Mouse (Mus musculus): Measurements from ENCODE around the gene Wfikkn2. TPM values are rescaled to one million over a fixed set of nuclear protein-coding genes. Genes with fewer than 3 reads are reported as not detected.

The Wfikkn2 gene
- total RNA-seq, 1 experiment: 0.31 TPM

- DNase-seq (ENCODE audit: low read depth, low spot score): no peak
- Histone ChIP-seq H3K36me3 (ENCODE audit: control insufficient read depth, insufficient read depth, low read length, poor library complexity, severe bottlenecking) (no peaks in the 10 kb centered on the region), H3K4me1 (ENCODE audit: control insufficient read depth in 2 of 2, insufficient read depth in 2 of 2, low read length in 2 of 2, poor library complexity in 1 of 2) (peaks cover 3 to 4% of the 10 kb centered on the region in 2 experiments; a peak in 1 of 4 replicates), H3K27ac (ENCODE audit: insufficient read depth, low read depth, low read length, poor library complexity, severe bottlenecking) (no peak overlapping the region), H3K9me3 (ENCODE audit: control insufficient read depth, insufficient read depth, low read depth, low read length) (no peaks in the 10 kb centered on the region), H3K4me3 (ENCODE audit: insufficient read depth in 1 of 2, low read depth in 1 of 2, low read length in 2 of 2, poor library complexity in 1 of 2, severe bottlenecking in 1 of 2) (no peak overlapping the region), H3K9ac (ENCODE audit: insufficient read depth, low read depth, low read length, poor library complexity, severe bottlenecking) (no peak overlapping the region)
- in situ Hi-C loops (cut with MboI; ENCODE audit: low sequenced_read_pairs in 2 of 2, unreplicated experiment in 2 of 2): no loop called here
- no peak for TF ChIP-seq MAFK (IDR thresholded peaks at IDR 0.05; ENCODE audit: insufficient read depth, low read depth, low read length)
- no peak for TF ChIP-seq CHD2 (IDR thresholded peaks at IDR 0.05; ENCODE audit: low read depth, low read length)
- TF ChIP-seq HCFC1 (IDR thresholded peaks at IDR 0.05; ENCODE audit: borderline replicate concordance, insufficient read depth, low read length): no peak
- no peak for TF ChIP-seq ZNF384 (IDR thresholded peaks at IDR 0.05; ENCODE audit: low read depth, low read length)
These were observed 52.7 kb downstream of the Wfikkn2 start for GRCm38 (mm10) chr11:94193109-94193508.

- no peak for TF ChIP-seq ZC3H11A (IDR thresholded peaks at IDR 0.05; ENCODE audit: borderline replicate concordance, low read depth, low read length)
- no peak for TF ChIP-seq CHD2 (IDR thresholded peaks at IDR 0.05; ENCODE audit: low read depth, low read length)
- TF ChIP-seq ZNF384 (IDR thresholded peaks at IDR 0.05; ENCODE audit: low read depth, low read length): no peak
- TF ChIP-seq MAFK (IDR thresholded peaks at IDR 0.05; ENCODE audit: insufficient read depth, low read depth, low read length): no peak
- in situ Hi-C loops (cut with MboI; ENCODE audit: low sequenced_read_pairs in 2 of 2, unreplicated experiment in 2 of 2): no loop called here
- no peak for DNase-seq (ENCODE audit: low read depth, low spot score)
- Histone ChIP-seq H3K9ac (ENCODE audit: insufficient read depth, low read depth, low read length, poor library complexity, severe bottlenecking) (no peak overlapping the region), H3K27ac (ENCODE audit: insufficient read depth, low read depth, low read length, poor library complexity, severe bottlenecking) (no peak overlapping the region), H3K9me3 (ENCODE audit: control insufficient read depth, insufficient read depth, low read depth, low read length) (no peaks in the 10 kb centered on the region), H3K4me3 (ENCODE audit: insufficient read depth in 1 of 2, low read depth in 1 of 2, low read length in 2 of 2, poor library complexity in 1 of 2, severe bottlenecking in 1 of 2) (no peak overlapping the region), H3K4me1 (ENCODE audit: control insufficient read depth in 2 of 2, insufficient read depth in 2 of 2, low read length in 2 of 2, poor library complexity in 1 of 2) (peaks cover 3 to 4% of the 10 kb centered on the region in 2 experiments; a peak in 1 of 4 replicates), H3K36me3 (ENCODE audit: control insufficient read depth, insufficient read depth, low read length, poor library complexity, severe bottlenecking) (no peaks in the 10 kb centered on the region)
These were observed 55.1 kb downstream of the Wfikkn2 start for GRCm38 (mm10) chr11:94190665-94191064.

GRCm38 (mm10) chr11:94189579-94189978, 56.2 kb downstream of the Wfikkn2 start:
- H3K9ac ChIP-seq (ENCODE audit: insufficient read depth, low read depth, low read length, poor library complexity, severe bottlenecking): no peak overlapping the region
- H3K36me3 ChIP-seq (ENCODE audit: control insufficient read depth, insufficient read depth, low read length, poor library complexity, severe bottlenecking): no peaks in the 10 kb centered on the region
- no peak overlapping the region for H3K27ac ChIP-seq (ENCODE audit: insufficient read depth, low read depth, low read length, poor library complexity, severe bottlenecking)
- no peak overlapping the region for H3K4me3 ChIP-seq (ENCODE audit: insufficient read depth in 1 of 2, low read depth in 1 of 2, low read length in 2 of 2, poor library complexity in 1 of 2, severe bottlenecking in 1 of 2)
- no peak for DNase-seq (ENCODE audit: low read depth, low spot score)
- H3K9me3 ChIP-seq (ENCODE audit: control insufficient read depth, insufficient read depth, low read depth, low read length): no peaks in the 10 kb centered on the region
- H3K4me1 ChIP-seq (ENCODE audit: control insufficient read depth in 2 of 2, insufficient read depth in 2 of 2, low read length in 2 of 2, poor library complexity in 1 of 2): peaks cover 3 to 4% of the 10 kb centered on the region in 2 experiments; a peak in 1 of 4 replicates
- in situ Hi-C loops (cut with MboI; ENCODE audit: low sequenced_read_pairs in 2 of 2, unreplicated experiment in 2 of 2): no loop called here
- TF ChIP-seq ZC3H11A (IDR thresholded peaks at IDR 0.05; ENCODE audit: borderline replicate concordance, low read depth, low read length): no peak
- TF ChIP-seq HCFC1 (IDR thresholded peaks at IDR 0.05; ENCODE audit: borderline replicate concordance, insufficient read depth, low read length): no peak
- TF ChIP-seq MAFK (IDR thresholded peaks at IDR 0.05; ENCODE audit: insufficient read depth, low read depth, low read length): no peak
- TF ChIP-seq ZNF384 (IDR thresholded peaks at IDR 0.05; ENCODE audit: low read depth, low read length): no peak
- no peak for TF ChIP-seq CHD2 (IDR thresholded peaks at IDR 0.05; ENCODE audit: low read depth, low read length)

Other genes starting within 250 kb of the Wfikkn2 start
- 16.5 and 20.9 TPM in 2 replicates for gene Spag9, start 249.9 kb downstream of the Wfikkn2 start, total RNA-seq (2012; rRNA removed)
- 10.8 and 11.3 TPM in 2 replicates for gene Tob1, start 34.6 kb downstream of the Wfikkn2 start, total RNA-seq (2012; rRNA removed)
- gene Gm21885, start 35.9 kb upstream of the Wfikkn2 start, total RNA-seq (2012; rRNA removed): 0.40 TPM in 1 of 2 replicates, not detected in the other
- gene Luc7l3, start 76.0 kb upstream of the Wfikkn2 start, total RNA-seq (2012; rRNA removed): 60.3 and 66.8 TPM in 2 replicates
- 29.2 and 42.7 TPM in 2 replicates for gene Ankrd40, start 82.0 kb upstream of the Wfikkn2 start, total RNA-seq (2012; rRNA removed)
- 0.79 and 1.5 TPM in 2 replicates for gene Abcc3, start 147.0 kb upstream of the Wfikkn2 start, total RNA-seq (2012; rRNA removed)
- 1.6 and 2.2 TPM in 2 replicates for gene Cacna1g, start 228.2 kb upstream of the Wfikkn2 start, total RNA-seq (2012; rRNA removed)
- gene Spata20, start 240.2 kb upstream of the Wfikkn2 start, total RNA-seq (2012; rRNA removed): 0.26 and 0.71 TPM in 2 replicates